Mouse (Mus musculus) midbrain, embryonic 11.5 days (tissue): Measurements from ENCODE around the gene Defb33. TPM values are rescaled to one million over a fixed set of nuclear protein-coding genes. Genes with fewer than 3 reads are reported as not detected.

ENCODE experiments used
- ATAC-seq: fragments of 200-750 bp; cut with Nextera tagmentation; 2 replicates; pipeline ENCODE4 v1.8.0; 2017; ENCODE audit warnings: moderate TSS enrichment, moderate library complexity; ENCODE audit not compliant: low FRiP score
- DNase-seq: peaks from one replicate; pipeline ENCODE4 v3.0.0; 2015; ENCODE audit warnings: low spot score; ENCODE audit errors: missing footprints
- H3K27ac ChIP-seq: fragments of 300-500 bp; sonication (generic); 2 replicates; pipeline ENCODE4 v1.5.1; 2014; ENCODE audit warnings: low read depth, low read length
- H3K27me3 ChIP-seq: fragments of 300-500 bp; sonication (generic); 2 replicates; pipeline ENCODE4 v1.6.1; 2014; ENCODE audit warnings: mild to moderate bottlenecking, low read length, moderate library complexity, mixed read lengths; ENCODE audit not compliant: control insufficient read depth, insufficient read depth
- H3K36me3 ChIP-seq: fragments of 300-500 bp; sonication (generic); 2 replicates; pipeline ENCODE4 v1.6.1; 2014; ENCODE audit warnings: mild to moderate bottlenecking, low read length, moderate library complexity, mixed read lengths; ENCODE audit not compliant: control insufficient read depth, insufficient read depth
- H3K4me1 ChIP-seq: fragments of 300-500 bp; sonication (generic); 2 replicates; pipeline ENCODE4 v1.6.1; 2014; ENCODE audit warnings: low read length; ENCODE audit not compliant: control insufficient read depth, insufficient read depth
- H3K4me2 ChIP-seq: fragments of 300-500 bp; sonication (generic); 2 replicates; pipeline ENCODE4 v1.6.1; 2014; ENCODE audit warnings: mild to moderate bottlenecking, moderate library complexity
- H3K4me3 ChIP-seq: fragments of 300-500 bp; sonication (generic); 2 replicates; pipeline ENCODE4 v1.5.1; 2014; ENCODE audit warnings: low read depth, low read length
- H3K9ac ChIP-seq: fragments of 300-500 bp; sonication (generic); 2 replicates; pipeline ENCODE4 v1.6.1; 2014; ENCODE audit warnings: low read length
- H3K9me3 ChIP-seq: fragments of 300-500 bp; sonication (generic); 2 replicates; pipeline ENCODE4 v1.6.1; 2016; ENCODE audit warnings: low read length; ENCODE audit not compliant: control insufficient read depth
- WGBS: fragments of 180-500 bp; shearing (Covaris S2); extraction: QIAGEN DNeasy Blood & Tissue Kit; methylation state at CpG from one replicate; pipeline ENCODE4 v1.1.7; 2014; 5-methylcytosine and 5-hydroxymethylcytosine counted together
- polyA plus RNA-seq: library from polyadenylated mRNA; unstranded; fragments of >200 nt; fragmentation: Nextera tagmentation; extraction: Ambion mirVana; gene quantifications from 2 replicates; pipeline ENCODE4 v1.2.1, GENCODE M21; 2014

The Defb33 gene
- not detected in 2 replicates for polyA plus RNA-seq

DNA sequence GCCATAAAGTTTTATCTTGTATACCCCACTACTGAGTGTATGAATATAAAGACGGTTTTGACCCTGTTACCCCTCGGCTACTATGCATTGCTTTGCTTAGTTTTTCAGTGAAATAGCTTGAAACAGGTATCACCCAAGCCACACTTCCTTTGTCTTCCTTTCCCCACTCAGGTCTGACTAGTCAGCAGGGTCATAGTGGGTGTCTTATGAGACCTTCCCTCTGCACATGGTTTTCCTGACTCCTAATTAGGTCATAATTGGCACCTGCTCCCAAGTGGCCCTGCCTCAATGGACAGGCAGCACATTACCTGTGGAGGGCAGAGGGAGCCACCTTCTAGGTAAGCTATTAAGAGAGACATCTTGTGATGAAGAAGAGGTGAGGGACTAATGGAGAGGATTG lies at the start of gene Defb33:
Gene Defb33, plus strand, starts transcription at position 301 of the 400 bp plus-strand sequence.
- WGBS = 88% methylated on average over 2 of the region's 2 CpGs

DNA sequence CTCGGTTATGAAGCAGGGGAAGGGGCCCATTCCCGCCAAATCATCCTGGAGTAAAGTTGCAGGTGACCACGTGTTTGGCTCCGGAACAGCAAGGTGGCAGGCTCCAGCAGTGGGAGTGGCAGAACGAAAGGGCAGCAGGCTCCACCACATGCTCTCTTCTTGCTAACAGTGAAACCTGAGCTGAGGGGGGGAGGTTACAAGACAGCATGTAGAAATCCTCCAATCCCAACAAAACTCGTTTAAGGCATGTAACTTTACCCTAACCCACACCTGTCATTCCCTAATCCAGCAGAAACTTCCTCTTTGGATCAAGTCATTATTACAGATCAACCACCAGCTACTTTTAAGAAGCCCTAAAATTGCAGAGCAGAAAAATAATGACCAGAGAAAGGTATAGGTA lies 17.9 kb upstream of the Defb33 start:
- DNase-seq = no peak
- 53% methylated on average over 6 of the region's 6 CpGs for WGBS
- no peak overlapping the region for H3K9ac ChIP-seq
- H3K4me2 ChIP-seq = no peak overlapping the region
- no peaks in the 10 kb centered on the region for H3K27me3 ChIP-seq
- H3K4me1 ChIP-seq = no peaks in the 10 kb centered on the region
- no peaks in the 10 kb centered on the region for H3K36me3 ChIP-seq
- H3K9me3 ChIP-seq = peaks cover 2% of the 10 kb centered on the region; the same call in 1 of the 2 replicates
- H3K4me3 ChIP-seq = no peak overlapping the region
- ATAC-seq = no peak
- no peak overlapping the region for H3K27ac ChIP-seq

More for the DNA sequence above, at the start of gene Defb33:
- H3K9me3 ChIP-seq = peaks cover 13% of the 10 kb centered on the region; the same call in 1 of the 2 replicates
- ATAC-seq = no peak
- no peaks in the 10 kb centered on the region for H3K27me3 ChIP-seq
- no peaks in the 10 kb centered on the region for H3K4me1 ChIP-seq
- no peak within 1 kb of the TSS for H3K4me2 ChIP-seq
- H3K36me3 ChIP-seq = no peaks in the 10 kb centered on the region
- no peak within 1 kb of the TSS for H3K27ac ChIP-seq
- H3K4me3 ChIP-seq = no peak within 1 kb of the TSS
- no peak within 1 kb of the TSS for H3K9ac ChIP-seq
- no peak for DNase-seq

DNA sequence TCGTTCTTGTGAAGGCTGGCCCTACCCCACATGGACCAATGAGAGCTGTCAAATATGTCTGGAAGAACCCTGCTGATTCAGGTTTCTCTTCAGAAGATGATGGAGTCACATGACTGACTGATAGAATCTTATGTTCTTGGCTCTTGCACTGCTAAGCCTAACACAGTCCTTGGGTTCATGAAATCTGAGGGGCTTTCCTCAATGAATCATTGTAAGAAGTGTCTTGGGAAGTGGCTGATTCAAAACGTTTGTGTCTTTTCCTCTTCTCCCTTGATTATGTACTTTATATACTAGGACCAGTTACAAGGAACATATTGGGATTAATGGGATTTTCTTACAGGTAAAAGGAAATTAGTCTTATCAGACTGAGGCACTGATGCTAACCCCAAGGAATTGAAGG lies 10.1 kb downstream of the Defb33 start, which contains the start of gene Gm15056:
Gene Gm15056, minus strand, starts transcription at position 101 of the 400 bp plus-strand sequence.
- Histone ChIP-seq H3K4me2 (no peak within 1 kb of the TSS), H3K27me3 (no peaks in the 10 kb centered on the region), H3K36me3 (no peaks in the 10 kb centered on the region), H3K9ac (no peak within 1 kb of the TSS), H3K27ac (no peak within 1 kb of the TSS), H3K9me3 (peaks cover 17% of the 10 kb centered on the region; the same call in 1 of the 2 replicates), H3K4me3 (no peak within 1 kb of the TSS), H3K4me1 (no peaks in the 10 kb centered on the region)
- WGBS = 51% methylated on average over 2 of the region's 2 CpGs
- ATAC-seq (no peak), DNase-seq (no peak)

DNA sequence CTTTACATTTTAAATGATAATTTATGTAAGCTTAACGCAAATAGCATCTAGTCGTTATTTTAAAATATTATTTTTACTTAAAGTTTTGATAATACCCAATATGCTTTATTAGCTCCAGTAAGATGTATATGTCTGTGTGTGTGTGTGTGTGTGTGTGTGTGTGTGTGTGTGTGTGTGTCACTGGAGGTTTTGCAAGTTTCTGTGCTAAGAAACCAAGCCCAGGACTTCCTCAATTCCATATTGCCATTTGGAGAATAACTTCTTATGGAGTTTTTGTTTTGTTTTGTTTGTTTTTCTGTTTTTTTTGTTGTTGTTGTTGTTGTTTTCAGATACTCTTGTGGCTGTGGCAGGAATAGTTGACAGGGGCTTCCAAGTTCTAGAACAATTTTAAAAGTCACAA lies 14.7 kb downstream of the Defb33 start:
- DNase-seq (no peak), ATAC-seq (no peak)
- H3K4me2 ChIP-seq = no peak overlapping the region
- H3K9ac ChIP-seq = no peak overlapping the region
- no peak overlapping the region for H3K4me3 ChIP-seq
- peaks cover 9% of the 10 kb centered on the region; the same call in 1 of the 2 replicates for H3K9me3 ChIP-seq
- H3K4me1 ChIP-seq = no peaks in the 10 kb centered on the region
- 85% methylated on average over 2 of the region's 2 CpGs for whole genome bisulfite sequencing
- H3K36me3 ChIP-seq = no peaks in the 10 kb centered on the region
- no peaks in the 10 kb centered on the region for H3K27me3 ChIP-seq
- H3K27ac ChIP-seq = no peak overlapping the region

DNA sequence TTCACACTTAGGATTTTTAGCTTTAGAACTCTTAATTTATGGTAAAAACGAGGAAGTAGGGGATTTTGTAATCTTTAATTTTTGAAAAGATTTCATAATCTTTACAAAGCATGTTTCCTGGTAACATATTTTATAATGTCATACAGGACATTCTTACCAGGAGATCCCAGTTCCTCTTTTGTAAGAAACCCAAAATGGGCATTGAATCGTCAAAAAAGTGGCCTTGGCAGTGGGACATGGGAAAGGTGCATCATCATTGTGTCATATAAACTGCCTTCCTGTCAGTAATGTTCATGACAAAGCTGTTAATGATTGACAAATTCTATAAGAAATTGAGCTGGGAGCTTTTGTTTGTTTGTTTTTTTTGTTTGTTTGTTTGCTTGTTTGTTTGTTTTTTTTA lies 15.8 kb downstream of the Defb33 start:
- Histone ChIP-seq H3K4me3 (no peak overlapping the region), H3K27ac (no peak overlapping the region), H3K4me1 (no peaks in the 10 kb centered on the region), H3K36me3 (no peaks in the 10 kb centered on the region), H3K4me2 (no peak overlapping the region), H3K27me3 (no peaks in the 10 kb centered on the region), H3K9me3 (peaks cover 9% of the 10 kb centered on the region; the same call in 1 of the 2 replicates), H3K9ac (no peak overlapping the region)
- 74% methylated on average over 2 of the region's 2 CpGs for WGBS
- DNase-seq = no peak
- no peak for ATAC-seq

DNA sequence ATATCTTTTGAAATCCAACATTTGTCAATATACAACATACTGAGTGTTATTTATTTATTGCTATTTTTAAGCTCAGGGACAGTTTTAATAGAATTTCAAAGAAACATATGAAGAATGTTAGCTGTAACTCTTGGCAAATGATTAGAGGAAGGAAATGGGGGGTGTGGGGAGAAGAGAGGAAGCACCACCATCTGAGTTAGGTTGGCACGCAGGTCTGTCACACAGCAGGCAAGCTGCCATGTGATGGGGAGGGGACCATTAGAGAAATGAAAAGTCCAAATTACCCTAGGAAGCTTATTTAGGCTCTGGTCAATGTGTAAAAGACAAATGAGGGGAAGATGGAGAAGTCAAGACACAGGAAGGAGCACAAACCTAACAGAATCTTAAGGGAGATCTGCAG lies 19.8 kb downstream of the Defb33 start:
- Histone ChIP-seq H3K9ac (no peak overlapping the region), H3K4me3 (no peak overlapping the region), H3K27me3 (no peaks in the 10 kb centered on the region), H3K9me3 (peaks cover 4% of the 10 kb centered on the region; the same call in 1 of the 2 replicates), H3K4me2 (no peak overlapping the region), H3K4me1 (no peaks in the 10 kb centered on the region), H3K36me3 (no peaks in the 10 kb centered on the region), H3K27ac (no peak overlapping the region)
- ATAC-seq (no peak), DNase-seq (no peak)
- 80% methylated on average over 1 of the region's 1 CpGs for WGBS

DNA sequence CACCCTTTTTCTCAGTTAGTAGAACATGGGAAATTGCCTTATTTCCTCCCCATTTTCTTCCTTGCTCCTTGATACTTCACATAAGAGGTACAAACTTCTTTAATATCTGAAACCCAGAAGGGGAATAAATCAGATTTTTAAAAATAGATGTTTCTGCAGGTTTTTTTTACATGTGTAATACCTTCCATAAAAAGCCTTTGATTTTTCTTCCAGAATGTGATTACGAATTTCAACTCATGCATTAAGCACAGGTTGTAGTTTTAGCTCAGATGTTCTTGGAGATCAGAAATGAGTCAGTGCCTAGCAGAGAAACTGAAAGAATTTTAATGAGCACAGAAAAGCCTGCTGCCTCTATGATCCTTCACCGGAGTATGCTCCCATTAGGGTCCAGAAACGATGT lies 29.5 kb downstream of the Defb33 start, which contains the start of gene Gm6040:
Gene Gm6040, minus strand, starts transcription at position 101 of the 400 bp plus-strand sequence.
- Histone ChIP-seq H3K4me2 (no peak within 1 kb of the TSS), H3K27me3 (no peaks in the 10 kb centered on the region), H3K27ac (no peak within 1 kb of the TSS), H3K9ac (no peak within 1 kb of the TSS), H3K9me3 (peaks cover 23% of the 10 kb centered on the region; the same call in 1 of the 2 replicates), H3K4me3 (no peak within 1 kb of the TSS), H3K4me1 (no peaks in the 10 kb centered on the region), H3K36me3 (no peaks in the 10 kb centered on the region)
- ATAC-seq = no peak
- 79% methylated on average over 3 of the region's 3 CpGs for WGBS
- DNase-seq = no peak

DNA sequence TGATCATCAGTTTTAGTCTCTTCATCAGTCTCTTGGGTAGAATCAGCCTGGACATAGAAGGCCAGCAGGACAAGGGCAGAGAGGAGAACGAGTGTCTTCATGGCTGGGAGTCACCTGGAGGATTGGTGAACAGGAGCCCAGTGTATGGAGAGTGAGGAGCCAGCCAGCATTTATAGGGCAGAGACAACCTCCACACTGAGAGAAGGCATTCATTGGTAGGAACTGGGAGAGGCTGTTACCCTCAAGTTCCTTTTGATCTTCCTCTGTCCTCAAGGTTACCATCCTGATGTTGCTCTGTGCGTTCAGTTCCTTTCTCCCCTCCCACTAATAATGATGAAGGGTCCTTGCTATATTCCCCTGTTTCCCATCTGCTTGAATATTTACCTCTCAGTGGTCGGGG lies 52.1 kb downstream of the Defb33 start, which contains the start of gene AY761185:
Gene AY761185, minus strand, starts transcription at position 101 of the 400 bp plus-strand sequence.
- no peaks in the 10 kb centered on the region for H3K36me3 ChIP-seq
- DNase-seq (no peak), ATAC-seq (no peak)
- 76% methylated on average over 3 of the region's 3 CpGs for WGBS
- H3K9me3 ChIP-seq = peaks cover 5% of the 10 kb centered on the region
- no peak within 1 kb of the TSS for H3K4me2 ChIP-seq
- H3K27me3 ChIP-seq = no peaks in the 10 kb centered on the region
- no peak within 1 kb of the TSS for H3K4me3 ChIP-seq
- H3K27ac ChIP-seq = no peak within 1 kb of the TSS
- H3K9ac ChIP-seq = no peak within 1 kb of the TSS
- H3K4me1 ChIP-seq = no peaks in the 10 kb centered on the region
